Mouse (Mus musculus) gastrocnemius, adult 2 months (tissue): ENCODE measurements around the gene Sec16a. TPM values are rescaled to one million over a fixed set of nuclear protein-coding genes. Genes with fewer than 3 reads are reported as not detected.
A peak's percentile ranks its signal among the peaks of the same experiment; 100 is the strongest.

Experiments used
- DNase-seq: peaks from one replicate; pipeline ENCODE4 v3.0.0; 2022
- H3K27ac ChIP-seq: fragments of 200-600 bp; 2 replicates; pipeline ENCODE4 v1.8.1; 2022; ENCODE audit warnings: mild to moderate bottlenecking
- H3K4me3 ChIP-seq: fragments of 200-600 bp; 2 replicates; pipeline ENCODE4 v1.8.1; 2022; ENCODE audit warnings: mild to moderate bottlenecking, moderate library complexity
- CTCF ChIP-seq: fragments of 200-600 bp; IDR thresholded peaks from 2 replicates; pipeline ENCODE4 v1.8.1; 2022; ENCODE audit warnings: antibody characterized with exemption, mild to moderate bottlenecking, moderate library complexity
- intact Hi-C: fragments of 180-260 bp; cut with DNase I; formaldehyde crosslinking; loops from one replicate; pipeline ENCODE4 v1.15.1; 2025
- total RNA-seq, 2 experiments: library from RNA; stranded (reverse); gene quantifications; 2 replicates each; pipeline ENCODE4 v1.2.3; 2021

Sec16a gene
- total RNA-seq, 2 experiments from 2014 or later = 27.2 to 30.4 TPM

GRCm38 (mm10) chr2:26468376-26468775, 23.4 kb upstream of the Sec16a start:
- DNase-seq = no peak
- Histone ChIP-seq H3K27ac (no peak overlapping the region), H3K4me3 (no peak overlapping the region)
- no peak for TF ChIP-seq CTCF
- intact Hi-C loops = no loop called here

DNA sequence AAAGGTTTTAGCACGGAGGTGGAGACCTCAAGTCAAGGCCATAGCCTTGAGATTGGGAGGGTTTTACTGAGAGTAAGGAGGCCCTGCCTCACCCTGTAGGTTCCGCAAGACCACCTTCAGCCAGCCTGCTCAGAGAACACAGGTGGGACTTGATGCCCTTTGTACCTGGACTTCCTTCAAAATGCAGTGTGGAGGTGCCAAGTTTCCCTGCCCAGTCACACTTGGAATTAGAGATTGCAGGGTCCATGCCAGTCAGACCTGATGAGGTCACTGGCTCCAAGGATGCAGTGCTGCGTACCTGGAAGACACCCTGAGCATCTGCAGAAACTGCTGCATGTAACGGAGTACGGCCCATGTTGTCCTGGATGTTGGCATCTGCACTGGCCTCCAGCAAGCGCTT, 18.4 kb upstream of the Sec16a start:
- intact Hi-C loops = no loop called here
- H3K27ac ChIP-seq = no peak overlapping the region
- no peak for TF ChIP-seq CTCF
- no peak for DNase-seq
- no peak overlapping the region for H3K4me3 ChIP-seq

DNA sequence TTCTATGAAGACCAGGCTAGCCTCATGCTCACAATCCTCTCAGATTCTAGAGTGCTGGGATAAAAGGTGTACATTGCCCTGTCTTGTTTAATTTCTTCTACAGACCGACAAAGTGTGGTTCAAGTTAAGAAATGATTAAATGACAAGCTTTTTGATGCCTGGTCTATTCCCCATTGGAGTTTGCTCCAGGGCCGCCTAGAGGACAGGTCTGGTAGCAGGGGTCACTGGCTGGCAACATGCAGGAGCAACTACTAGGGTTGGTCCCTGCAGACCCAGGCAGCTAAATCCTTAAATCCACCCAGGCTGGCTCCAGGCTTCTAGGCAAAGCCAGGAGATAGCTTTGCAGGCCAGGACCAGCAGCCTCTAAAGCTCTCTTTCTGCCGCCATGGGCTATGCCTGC, 18.0 kb upstream of the Sec16a start:
- intact Hi-C loops = no loop called here
- Histone ChIP-seq H3K4me3 (no peak overlapping the region), H3K27ac (no peak overlapping the region)
- no peak for TF ChIP-seq CTCF
- DNase-seq = no peak

DNA sequence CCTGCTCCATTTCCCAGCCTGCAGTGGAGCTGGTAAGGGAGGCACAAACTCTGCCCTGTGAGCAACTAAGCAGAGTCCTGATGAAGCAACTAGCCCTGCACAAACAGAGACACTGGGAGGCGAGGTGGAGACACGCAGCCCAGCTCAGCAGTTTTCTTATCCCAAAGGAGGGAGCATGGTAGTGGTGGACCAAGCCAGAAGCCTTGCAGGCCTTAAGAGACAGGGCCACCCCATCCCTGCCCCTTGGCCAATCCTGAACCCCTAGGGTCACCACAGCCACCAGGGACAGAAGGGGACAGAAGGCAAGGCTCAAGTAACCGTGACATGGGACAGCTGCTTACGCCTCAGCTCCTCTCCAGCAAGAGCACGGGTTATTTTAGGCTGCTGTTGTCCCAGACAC, 16.7 kb upstream of the Sec16a start:
- Histone ChIP-seq H3K4me3 (no peak overlapping the region), H3K27ac (no peak overlapping the region)
- TF ChIP-seq CTCF = no peak
- intact Hi-C loops = no loop called here
- DNase-seq = no peak

GRCm38 (mm10) chr2:26460837-26461236, 15.8 kb upstream of the Sec16a start:
- no peak for TF ChIP-seq CTCF
- DNase-seq = no peak
- no peak overlapping the region for H3K4me3 ChIP-seq
- intact Hi-C loops = no loop called here
- H3K27ac ChIP-seq = no peak overlapping the region

- Histone ChIP-seq H3K4me3 (no peak overlapping the region), H3K27ac (peak overlapping the region; percentile 56; the same call in 1 of the 2 replicates)
- DNase-seq = no peak
- intact Hi-C loops = no loop called here
- TF ChIP-seq CTCF = no peak
Observed at GRCm38 (mm10) chr2:26460097-26460646, 15.2 kb upstream of the Sec16a start.

DNA sequence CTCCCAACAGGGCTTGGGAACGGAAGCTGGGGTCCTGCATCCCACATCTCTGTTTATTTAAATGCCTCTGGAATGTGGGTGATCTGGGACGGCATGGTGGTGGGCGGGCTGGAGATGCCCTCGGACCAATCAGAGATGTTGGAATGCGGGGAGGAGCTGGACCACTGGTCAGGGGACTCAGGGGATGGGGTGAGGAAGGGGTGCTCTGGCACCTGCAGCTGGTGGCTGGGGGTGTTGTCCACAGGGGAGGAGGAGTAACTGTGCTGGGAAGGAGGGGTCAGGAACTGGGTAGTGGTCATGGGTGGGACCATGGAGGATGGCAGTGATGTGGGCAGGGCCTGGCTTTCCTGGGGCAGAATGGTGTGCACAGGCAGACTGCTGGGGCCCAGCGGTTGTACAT, 14.5 kb upstream of the Sec16a start:
- intact Hi-C loops = no loop called here
- Histone ChIP-seq H3K27ac (peak overlapping the region; percentile 56), H3K4me3 (no peak overlapping the region)
- TF ChIP-seq CTCF = no peak
- no peak for DNase-seq

DNA sequence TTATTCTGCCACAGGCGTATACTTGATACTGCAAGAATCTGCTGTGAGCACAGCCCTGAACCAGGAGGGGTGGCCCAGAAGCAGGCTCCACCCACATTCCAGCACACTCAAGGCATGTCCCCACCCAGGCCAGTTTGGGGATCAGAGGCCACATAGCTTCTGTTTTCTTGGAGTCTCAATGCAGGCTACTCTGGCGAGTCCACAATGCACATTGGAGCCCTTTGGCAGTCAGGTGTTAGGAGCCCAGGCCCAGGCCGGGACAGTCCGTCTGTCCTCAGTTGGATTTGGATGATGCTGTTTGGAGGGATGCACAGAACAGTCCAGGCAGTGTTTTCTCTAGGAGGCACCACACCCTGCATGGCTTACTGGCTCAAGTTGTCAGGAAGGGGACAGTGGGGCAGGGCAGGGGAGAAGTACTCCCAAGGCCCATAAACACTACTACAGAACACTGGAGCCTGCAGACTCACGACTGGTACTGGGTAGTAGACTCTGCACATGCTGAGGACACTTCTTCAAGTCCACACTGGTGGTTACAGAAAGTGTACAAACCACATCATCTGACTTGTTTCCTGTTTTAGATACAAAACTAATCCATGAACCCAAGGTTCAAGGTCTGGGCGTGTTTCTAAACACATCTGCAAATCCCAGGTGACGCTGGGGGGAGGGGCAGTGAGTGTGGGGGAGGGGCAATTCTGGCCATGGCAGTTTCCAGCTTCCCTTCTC, 13.5 kb upstream of the Sec16a start:
- peak; percentile 75 for DNase-seq
- TF ChIP-seq CTCF = no peak
- intact Hi-C loops = no loop called here
- Histone ChIP-seq H3K27ac (peak overlapping the region; percentile 81), H3K4me3 (peak overlapping the region; percentile 5; the same call in 1 of the 2 replicates)

GRCm38 (mm10) chr2:26449121-26450060, 4.4 kb upstream of the Sec16a start:
- intact Hi-C loops = loop anchor here (1.0 to 5.0 kb wide), 4 partner anchors 53 to 453 kb away; partner anchors contain the start of gene Surf6
- H3K27ac ChIP-seq = no peak overlapping the region
- no peak overlapping the region for H3K4me3 ChIP-seq
- DNase-seq = peak; percentile 82
- peak; percentile 83 for TF ChIP-seq CTCF

GRCm38 (mm10) chr2:26447451-26447850, 2.4 kb upstream of the Sec16a start:
- no peak for TF ChIP-seq CTCF
- intact Hi-C loops = loop anchor here (5.0 kb wide), 1 partner anchor 455 kb away; the partner anchor contains the start of gene Surf6
- DNase-seq = no peak
- H3K27ac ChIP-seq = peak overlapping the region; percentile 99
- H3K4me3 ChIP-seq = no peak overlapping the region; the same call in 1 of the 2 replicates

GRCm38 (mm10) chr2:26446671-26447070, 1.7 kb upstream of the Sec16a start:
- no peak for TF ChIP-seq CTCF
- DNase-seq = no peak
- intact Hi-C loops = loop anchor here (5.0 kb wide), 1 partner anchor 456 kb away; the partner anchor contains the start of gene Surf6
- H3K27ac ChIP-seq = peak overlapping the region; percentile 99
- peak overlapping the region; percentile 96 for H3K4me3 ChIP-seq

DNA sequence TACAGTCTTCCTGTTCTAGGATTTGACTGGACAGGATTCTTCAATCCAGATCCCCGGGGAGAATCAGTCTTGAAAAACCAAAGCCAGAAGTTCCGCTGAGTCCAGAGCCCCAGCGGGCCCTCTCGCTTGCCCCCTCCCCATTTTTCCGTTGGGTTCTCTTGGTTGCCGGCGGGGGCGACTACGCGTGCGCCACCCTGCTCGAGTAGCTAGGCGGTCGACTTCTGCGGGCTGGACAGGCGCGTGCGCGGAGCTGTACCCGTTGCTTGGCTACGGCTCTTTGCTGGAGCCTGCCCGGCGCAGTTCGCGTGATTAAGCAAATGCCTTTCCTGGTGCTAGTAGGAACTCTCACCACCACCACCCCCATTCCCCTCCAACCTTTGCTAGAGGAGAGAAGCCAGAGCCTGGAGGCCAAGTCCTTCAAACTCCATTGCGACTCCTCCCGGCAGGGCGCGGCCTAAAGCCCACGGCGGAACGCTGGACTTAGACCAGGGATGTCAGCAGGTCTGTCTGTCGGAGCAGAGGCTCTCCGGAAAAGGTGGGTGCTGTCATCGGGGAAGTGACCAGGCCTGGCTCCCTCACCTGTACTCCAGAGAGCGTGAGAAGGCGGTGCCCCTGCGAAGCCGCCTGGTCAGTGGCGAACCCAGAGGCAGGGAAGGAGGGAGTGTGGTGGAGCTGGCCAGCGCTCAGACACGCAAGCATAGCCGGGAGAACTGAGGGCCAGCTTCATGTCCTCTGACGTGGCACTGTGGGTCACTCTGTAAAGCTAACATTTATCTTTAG, 840 bp upstream of the Sec16a start:
- TF ChIP-seq CTCF = peak; percentile 14; the same call in 1 of the 2 replicates
- peak overlapping the region; percentile 99 for H3K27ac ChIP-seq
- peak; percentile 96 for DNase-seq
- peak overlapping the region; percentile 96 for H3K4me3 ChIP-seq
- intact Hi-C loops = loop anchor here (5.0 kb wide), 1 partner anchor 456 kb away; the partner anchor contains the start of gene Surf6
